Mouse (Mus musculus) spleen, adult 12 weeks (tissue): ENCODE results near the gene Skap1.

Experiments used
- DNase-seq: peaks from one replicate; pipeline ENCODE4 v3.0.0; 2022; ENCODE audit warnings: low spot score

The Skap1 gene

DNA sequence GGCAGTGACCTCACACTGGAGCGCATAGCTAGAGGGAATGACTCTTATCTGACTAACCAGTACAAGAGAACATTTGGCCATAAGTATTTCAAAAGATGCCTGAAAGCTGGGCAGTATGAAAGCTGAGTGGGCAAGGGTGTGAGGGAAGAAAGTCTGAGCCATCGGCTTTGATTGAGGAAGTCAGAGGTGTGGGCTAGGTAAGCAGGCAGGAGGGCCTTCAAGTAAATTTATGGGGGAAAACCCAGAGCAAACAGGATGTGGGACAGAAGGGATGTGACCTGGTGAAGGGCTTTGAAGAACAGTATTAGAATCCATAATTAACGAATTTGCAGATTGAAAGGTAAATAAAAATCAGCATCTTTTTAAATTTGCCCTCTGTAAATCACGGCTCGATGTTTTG is 95.8 kb downstream of the Skap1 start:
- DNase-seq, result no peak

DNA sequence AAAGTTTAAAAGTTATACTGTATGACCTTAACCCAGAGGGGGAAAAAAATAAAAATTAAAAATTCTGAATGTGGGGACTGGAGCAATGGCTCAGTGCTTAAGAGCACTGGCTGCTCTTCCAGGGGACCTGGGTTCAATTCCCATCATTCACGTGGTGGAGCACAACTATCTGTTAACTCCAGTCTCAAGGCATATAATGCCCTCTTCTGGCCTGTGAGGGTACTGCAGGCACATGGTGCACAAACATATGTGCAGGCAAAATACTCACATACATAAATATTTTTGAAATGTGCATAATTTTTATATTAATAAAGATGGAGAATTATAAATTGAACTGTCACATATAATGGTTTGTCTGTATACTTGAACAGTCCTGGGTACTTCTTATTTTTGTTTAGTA is 99.7 kb downstream of the Skap1 start:
- no peak for DNase-seq

DNA sequence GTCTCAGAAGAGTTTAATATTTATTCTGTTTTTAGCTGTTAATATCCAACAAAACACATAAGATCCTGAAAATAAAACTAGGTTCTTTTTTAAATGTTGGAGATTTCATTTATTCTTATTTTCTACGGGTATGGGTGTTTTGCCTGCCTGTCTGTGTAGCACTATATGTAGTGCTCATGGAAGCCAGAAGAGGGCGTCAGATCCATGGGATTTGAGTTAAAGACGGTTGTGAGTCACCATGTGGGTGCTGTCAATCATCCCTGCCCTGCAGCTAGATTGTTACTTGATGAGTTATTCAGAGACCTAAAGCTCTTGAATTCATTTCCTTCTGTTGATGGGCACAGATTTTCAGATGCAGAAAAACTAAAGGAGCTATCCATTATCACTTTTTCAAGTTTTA is 108.1 kb downstream of the Skap1 start:
- DNase-seq, result no peak

- DNase-seq, result no peak
Observed at GRCm38 (mm10) chr11:96576491-96577427, 112.4 kb downstream of the Skap1 start.

DNA sequence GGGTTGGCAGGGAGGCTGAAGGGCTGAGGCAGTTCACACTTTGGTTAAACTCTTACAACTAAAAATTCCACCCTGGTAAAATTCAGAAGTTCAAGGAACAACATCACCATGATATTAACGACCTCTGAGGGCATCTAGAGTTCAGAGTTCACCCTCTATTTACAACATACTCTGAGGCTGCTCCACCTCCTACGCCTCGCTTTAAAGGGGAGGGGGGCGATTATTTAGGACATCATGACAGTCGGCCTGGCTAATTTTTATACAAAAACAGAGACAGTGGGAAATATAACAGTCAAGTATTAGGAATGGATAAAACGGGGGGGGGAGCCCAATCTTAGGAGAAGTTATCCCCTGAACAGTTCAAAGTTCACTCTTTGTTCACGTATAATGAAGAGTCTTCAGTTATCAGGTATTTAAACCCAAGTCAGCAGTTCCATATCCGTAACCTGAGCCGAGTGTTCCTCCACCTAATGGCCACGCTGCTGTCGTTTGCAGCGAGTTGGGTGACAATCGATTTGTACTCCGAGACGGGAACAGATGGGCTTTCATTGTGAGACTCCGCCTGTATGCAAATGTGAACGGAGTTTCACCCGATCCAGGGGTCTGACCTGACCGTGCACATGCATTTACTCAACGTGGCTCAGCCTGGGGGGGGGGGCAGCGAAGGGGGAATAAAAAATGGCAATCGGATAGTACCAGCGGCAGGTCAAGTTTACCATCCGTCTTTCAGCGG is 114.3 kb downstream of the Skap1 start:
- DNase-seq, result no peak

- DNase-seq, result no peak
Observed at GRCm38 (mm10) chr11:96581604-96582384, 117.4 kb downstream of the Skap1 start.

DNA sequence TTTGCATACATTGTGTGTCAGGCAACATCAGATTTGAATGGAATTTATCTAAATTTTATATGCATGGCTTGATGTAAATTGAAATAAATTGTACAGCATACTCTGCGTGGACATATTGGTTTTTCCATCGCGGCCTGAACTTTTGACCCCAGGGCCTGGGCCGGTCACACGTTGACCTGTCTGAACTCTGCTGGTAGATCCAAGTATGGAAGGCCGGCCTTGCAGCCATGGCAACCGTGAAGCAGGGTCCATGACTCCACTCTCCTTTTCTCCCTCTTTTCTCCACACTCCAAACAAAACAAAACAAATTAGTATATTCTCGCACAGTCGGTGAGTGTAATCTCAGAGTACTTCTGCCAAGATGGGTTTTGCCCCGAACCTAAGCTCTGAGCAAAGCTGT is 118.2 kb downstream of the Skap1 start:
- DNase-seq, result no peak

- DNase-seq, result no peak
Observed at GRCm38 (mm10) chr11:96589828-96590227, 125.4 kb downstream of the Skap1 start.

DNA sequence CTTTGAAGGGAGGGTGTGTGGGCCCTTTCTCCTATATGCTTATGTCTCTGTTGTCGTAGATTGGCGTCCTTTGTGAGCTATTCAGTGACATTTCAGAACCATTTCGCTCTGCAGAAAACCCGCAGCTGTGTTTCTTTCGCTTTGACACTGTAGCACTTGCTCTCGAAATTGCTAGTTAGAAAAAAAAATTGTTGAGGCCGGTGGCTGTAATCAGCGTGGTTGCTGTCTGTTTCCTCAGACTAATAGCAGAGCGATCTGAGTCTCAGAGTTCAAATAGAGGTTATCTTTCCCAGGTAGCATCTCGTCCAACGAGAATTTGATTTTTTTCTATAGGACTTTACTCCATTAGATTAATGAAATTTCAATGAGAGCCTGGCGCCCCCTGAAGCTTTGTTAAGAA is 131.5 kb downstream of the Skap1 start:
- no peak for DNase-seq

DNA sequence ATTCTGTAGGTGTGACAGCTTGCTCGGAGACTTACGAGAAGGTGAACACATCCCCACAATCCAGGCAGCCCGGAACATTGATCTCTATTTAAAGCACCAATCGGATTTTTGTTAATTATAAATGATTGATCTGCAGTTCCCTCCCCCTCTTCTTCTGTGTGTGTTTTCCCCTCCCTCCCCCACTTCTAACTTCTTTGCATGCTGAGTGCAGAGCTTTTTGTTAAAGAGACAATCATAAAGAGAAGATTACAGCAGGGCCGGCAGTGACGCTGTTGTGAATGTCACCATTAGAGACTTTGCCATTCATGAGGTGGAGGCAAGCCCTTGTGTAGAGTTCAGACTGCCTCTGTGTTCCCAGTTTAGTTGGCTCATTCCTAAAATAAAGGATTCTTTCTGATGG is 131.9 kb downstream of the Skap1 start:
- DNase-seq, result no peak

- no peak for DNase-seq
Observed at GRCm38 (mm10) chr11:96602806-96603205, 138.4 kb downstream of the Skap1 start.

- DNase-seq, result no peak
Observed at GRCm38 (mm10) chr11:96604306-96604705, 139.9 kb downstream of the Skap1 start.

GRCm38 (mm10) chr11:96604751-96605450 is 140.5 kb downstream of the Skap1 start:
- DNase-seq, result no peak

- DNase-seq, result no peak
Observed at GRCm38 (mm10) chr11:96605516-96605915, 141.1 kb downstream of the Skap1 start.

GRCm38 (mm10) chr11:96612596-96612995 is 148.2 kb downstream of the Skap1 start:
- no peak for DNase-seq

DNA sequence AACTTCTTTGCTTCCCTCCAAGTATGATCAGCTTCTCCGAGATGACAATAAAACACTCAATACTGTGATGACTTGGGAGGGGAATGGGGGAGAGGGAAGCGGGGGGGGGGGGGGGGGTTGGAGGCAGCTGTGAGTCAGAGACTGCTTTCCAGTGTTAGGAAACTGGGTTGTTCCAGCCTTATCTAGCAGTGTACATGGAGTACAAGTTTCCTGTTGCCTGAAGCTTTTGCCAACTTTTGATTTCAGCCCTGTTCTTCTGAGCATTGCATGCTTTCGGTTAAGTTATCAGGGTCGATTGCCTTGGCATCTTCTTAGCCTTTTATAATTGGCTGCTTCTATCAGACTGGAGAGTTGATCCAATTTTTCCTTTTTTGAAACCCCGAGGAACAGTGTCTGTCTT is 152.4 kb downstream of the Skap1 start:
- DNase-seq, result no peak

DNA sequence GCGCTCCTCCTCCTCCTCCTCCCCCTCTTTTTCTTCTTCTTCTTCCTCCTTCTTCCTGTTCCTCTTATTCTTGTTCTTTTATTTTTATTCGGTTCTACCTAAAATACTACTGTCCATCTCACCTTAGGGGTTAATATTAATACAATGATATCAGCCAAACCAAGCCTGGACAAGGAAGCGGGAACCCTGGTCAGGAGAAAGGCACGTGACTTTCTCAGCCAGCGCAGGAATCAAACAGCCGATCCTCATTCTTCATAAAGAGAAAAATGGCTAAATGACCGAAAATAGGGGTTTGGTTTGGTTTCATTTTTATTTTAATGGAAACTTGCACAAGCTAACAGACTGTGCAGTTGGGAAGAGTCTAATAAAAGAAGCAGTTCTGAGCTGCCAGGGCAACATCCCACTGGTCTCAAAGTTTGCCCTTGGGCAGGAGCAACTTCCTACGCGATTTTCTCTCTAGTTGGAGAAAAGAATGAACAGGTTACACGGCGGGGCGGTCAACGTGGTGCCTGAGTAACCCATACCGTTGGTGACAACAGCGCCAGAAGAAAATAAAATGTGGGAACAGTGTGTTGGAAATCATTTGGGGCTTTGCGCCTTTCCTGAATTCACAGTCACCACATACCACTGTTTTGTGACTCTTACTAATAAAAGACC is 154.5 kb downstream of the Skap1 start:
- no peak for DNase-seq

- DNase-seq, result no peak
Observed at GRCm38 (mm10) chr11:96619576-96619975, 155.2 kb downstream of the Skap1 start.

GRCm38 (mm10) chr11:96620006-96620405 is 155.6 kb downstream of the Skap1 start:
- no peak for DNase-seq

DNA sequence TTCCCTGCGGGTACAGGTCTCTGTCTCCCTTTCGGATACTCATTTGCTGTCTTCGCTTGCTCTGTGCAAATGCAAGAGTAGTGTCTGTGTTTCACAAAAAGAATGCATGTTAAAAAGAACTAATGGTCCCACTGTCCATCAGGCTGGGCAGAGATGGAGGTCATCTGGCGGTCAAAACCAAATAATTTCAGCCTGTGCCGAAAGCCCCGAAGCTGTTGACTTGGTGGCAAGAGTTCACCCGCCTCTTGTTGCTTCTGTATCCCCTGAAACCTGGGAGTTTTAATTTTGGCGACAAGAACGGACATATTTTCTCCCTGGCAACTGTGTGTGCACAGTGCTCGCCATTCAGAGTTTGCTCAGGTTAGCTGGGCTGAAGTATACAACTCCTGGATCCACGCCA is 156.3 kb downstream of the Skap1 start:
- no peak for DNase-seq

GRCm38 (mm10) chr11:96621167-96621566 is 156.8 kb downstream of the Skap1 start:
- peak; percentile 28 for DNase-seq
